Mouse (Mus musculus): ENCODE data around the gene Gpatch3. TPM values are rescaled to one million over a fixed set of nuclear protein-coding genes. Genes with fewer than 3 reads are reported as not detected.

The Gpatch3 gene
- total RNA-seq, 2 experiments from 2014 or later, result 2.3 to 4.2 TPM

GRCm38 (mm10) chr4:133633332-133634042 is 58.9 kb downstream of the Gpatch3 start:
- intact Hi-C loops (cut with DNase I; ENCODE audit: low total_unique reads), result no loop called here
- peak; percentile 88 for DNase-seq

Small RNA genes within 50 kb of the gene (microRNA-seq; reads per million reads assigned to microRNA genes)
- gene Gm23158, result 0 reads per million in 2 experiments

Other genes with a start within 250 kb of the Gpatch3 start
- gene Wdtc1, start 221.3 kb upstream of the Gpatch3 start, total RNA-seq (2021), result 10 to 100 TPM; 49.4 to 54.9 TPM
- 10 to 100 TPM in 1 of 2 experiments, 1 to 10 TPM in 1; 10.0 to 12.8 TPM for gene Slc9a1, start 205.0 kb upstream of the Gpatch3 start, total RNA-seq (2021)
- 1 to 10 TPM in 1 of 2 experiments, under 1 TPM in 1; 0.21 to 1.0 TPM for gene Tent5b, start 94.6 kb upstream of the Gpatch3 start, total RNA-seq (2021)
- gene Trnp1, start 76.2 kb upstream of the Gpatch3 start, total RNA-seq (2021), result 1 to 10 TPM; 1.1 to 1.7 TPM
- gene Kdf1, start 55.8 kb upstream of the Gpatch3 start, total RNA-seq (2021), result not detected
- gene Nudc, start 28.7 kb upstream of the Gpatch3 start, total RNA-seq (2021), result 10 to 100 TPM; 49.4 to 51.3 TPM
- gene Nr0b2, start 21.4 kb upstream of the Gpatch3 start, total RNA-seq (2021), result not detected
- gene Gpn2, start 9.6 kb downstream of the Gpatch3 start, total RNA-seq (2021), result 1 to 10 TPM; 5.1 to 5.4 TPM
- 1 to 10 TPM; 1.4 to 1.6 TPM for gene Sfn, start 27.4 kb downstream of the Gpatch3 start, total RNA-seq (2021)
- gene Zdhhc18, start 75.4 kb downstream of the Gpatch3 start, total RNA-seq (2021), result 10 to 100 TPM; 18.2 to 26.4 TPM
- gene Pigv, start 97.9 kb downstream of the Gpatch3 start, total RNA-seq (2021), result 1 to 10 TPM; 9.4 to 9.9 TPM
- 10 to 100 TPM; 22.3 to 27.3 TPM for gene Arid1a, start 182.0 kb downstream of the Gpatch3 start, total RNA-seq (2021)